In genomic region chr19:41835407-41835806, GRCm38 (mm10) we compare ENCODE assay signal across 11 mouse cellular contexts. TPM values are rescaled to one million over a fixed set of nuclear protein-coding genes. Genes with fewer than 3 reads are reported as not detected.
DNase-seq lines count a peak whose midpoint lies in the region; ATAC-seq and TF ChIP-seq lines count a peak whose summit lies in the region.
"Had no signal": no experiment of that assay in that cellular context is flagged by ENCODE, and none has a peak within 500 bp of the region (broad histone marks: within the 10 kb centered on the region; RNA-seq: fewer than 3 reads in every experiment).

No protein-coding gene starts in this region.

- intact Hi-C loops in heart, postnatal 10 days (cut with DNase I): no loop called here
- intact Hi-C loops in gastrocnemius, postnatal 14 days (cut with DNase I; ENCODE audit: low total_unique reads): no loop called here

- WGBS in heart, embryonic 15.5 days: 56% methylated on average over 6 of the region's 6 CpGs
- 32% methylated on average over 6 of the region's 6 CpGs for WGBS in forebrain, embryonic 13.5 days
- WGBS in midbrain, embryonic 11.5 days: 51% methylated on average over 6 of the region's 6 CpGs

- TF ChIP-seq CTCF in G1E (IDR thresholded peaks at IDR 0.05; ENCODE audit: low read depth, low read length): no peak

- no peaks in the 10 kb centered on the region for H3K36me3 ChIP-seq in heart, embryonic 15.5 days
- H3K36me3 ChIP-seq in G1E (replicated peaks): peaks cover 29% of the 10 kb centered on the region
- H3K36me3 ChIP-seq in forebrain, embryonic 13.5 days (ENCODE audit: poor library complexity, severe bottlenecking): no peaks in the 10 kb centered on the region
- H3K36me3 ChIP-seq in midbrain, embryonic 11.5 days (ENCODE audit: control insufficient read depth, insufficient read depth, low read length): no peaks in the 10 kb centered on the region
- H3K36me3 ChIP-seq: embryonic facial prominence, embryonic 15.5 days had no signal

- H3K27me3 ChIP-seq in heart, embryonic 15.5 days: peaks cover 16% of the 10 kb centered on the region
- no peaks in the 10 kb centered on the region for H3K27me3 ChIP-seq in G1E (ENCODE audit: insufficient read depth, low read length)
- H3K27me3 ChIP-seq in forebrain, embryonic 13.5 days: 0 out of 2 replicates have a peak, but pooled peaks cover 5% of the 10 kb centered on the region
- peaks cover 6% of the 10 kb centered on the region; the same call in 1 of the 2 replicates for H3K27me3 ChIP-seq in midbrain, embryonic 11.5 days (ENCODE audit: control insufficient read depth, insufficient read depth, low read length)

- H3K4me2 ChIP-seq in heart, embryonic 15.5 days: peak overlapping the region; percentile 43; the same call in 1 of the 2 replicates
- H3K4me2 ChIP-seq in forebrain, embryonic 13.5 days: peak overlapping the region; percentile 50
- no peak overlapping the region for H3K4me2 ChIP-seq in midbrain, embryonic 11.5 days

- no peak for ATAC-seq in heart, embryonic 15.5 days (replicated peaks; ENCODE audit: insufficient number of reproducible peaks, insufficient read depth, low FRiP score, low read depth)
- ATAC-seq in G1E (ENCODE audit: extremely low read depth, insufficient number of reproducible peaks, low FRiP score, poor library complexity, severe bottlenecking): no peak
- ATAC-seq in forebrain, embryonic 13.5 days: no peak
- ATAC-seq in midbrain, embryonic 11.5 days (ENCODE audit: low FRiP score): no peak

- no peak for DNase-seq in heart, postnatal 10 days
- DNase-seq in G1E (ENCODE audit: low spot score): no peak
- DNase-seq in midbrain, embryonic 11.5 days (ENCODE audit: low spot score, missing footprints): peak; percentile 72
- no peak for DNase-seq in lung, postnatal 36 days
- no peak for DNase-seq in c-Kit-positive CD71-positive TER-119-positive erythroid progenitor cells, embryonic 14.5 days (ENCODE audit: low spot score)
- no peak for DNase-seq in gastrocnemius, postnatal 14 days
- DNase-seq: cerebellum, adult 9-10 months; kidney, adult 18-20 months had no signal

- H3K9ac ChIP-seq in heart, embryonic 15.5 days: no peak overlapping the region
- H3K9ac ChIP-seq in forebrain, embryonic 13.5 days: peak overlapping the region; percentile 46; the same call in 1 of the 2 replicates
- no peak overlapping the region; the same call in 1 of the 2 replicates for H3K9ac ChIP-seq in midbrain, embryonic 11.5 days (ENCODE audit: low read length)
- H3K9ac ChIP-seq: embryonic facial prominence, embryonic 15.5 days had no signal

- H3K27ac ChIP-seq in heart, embryonic 15.5 days: no peak overlapping the region
- peak overlapping the region; percentile 83 for H3K27ac ChIP-seq in forebrain, embryonic 13.5 days
- no peak overlapping the region for H3K27ac ChIP-seq in midbrain, embryonic 11.5 days (ENCODE audit: low read depth, low read length)
- H3K27ac ChIP-seq: embryonic facial prominence, embryonic 15.5 days had no signal

- peaks cover 31% of the 10 kb centered on the region for H3K4me1 ChIP-seq in heart, embryonic 15.5 days (replicated peaks)
- peaks cover 89% of the 10 kb centered on the region for H3K4me1 ChIP-seq in G1E (ENCODE audit: insufficient read depth, low read depth, low read length)
- peaks cover 52% of the 10 kb centered on the region for H3K4me1 ChIP-seq in forebrain, embryonic 13.5 days
- H3K4me1 ChIP-seq in midbrain, embryonic 11.5 days (ENCODE audit: control insufficient read depth, insufficient read depth, low read length): peaks cover 23% of the 10 kb centered on the region

- H3K9me3 ChIP-seq in heart, embryonic 15.5 days (replicated peaks): no peaks in the 10 kb centered on the region
- H3K9me3 ChIP-seq in G1E (replicated peaks): no peaks in the 10 kb centered on the region
- no peaks in the 10 kb centered on the region for H3K9me3 ChIP-seq in forebrain, embryonic 13.5 days (replicated peaks)
- H3K9me3 ChIP-seq in midbrain, embryonic 11.5 days (ENCODE audit: control insufficient read depth, low read length): no peaks in the 10 kb centered on the region
- H3K9me3 ChIP-seq: embryonic facial prominence, embryonic 15.5 days had no signal

- H3K4me3 ChIP-seq in heart, embryonic 15.5 days: no peak overlapping the region
- H3K4me3 ChIP-seq in G1E (ENCODE audit: low read depth, low read length): peak overlapping the region; percentile 57; the same call in 1 of the 2 replicates
- H3K4me3 ChIP-seq in forebrain, embryonic 13.5 days: no peak overlapping the region
- no peak overlapping the region for H3K4me3 ChIP-seq in midbrain, embryonic 11.5 days (ENCODE audit: low read depth, low read length)
- H3K4me3 ChIP-seq: embryonic facial prominence, embryonic 15.5 days had no signal

RNA-seq across cellular contexts. Expression of gene Frat1, which starts 5.6 kb away (rescaled TPM):
- 2.1 and 2.6 TPM in 2 replicates for polyA plus RNA-seq in heart, embryonic 15.5 days (2015; fragmentation: Nextera tagmentation; extraction: Ambion mirVana)
- 1 to 10 TPM; 2.2 to 3.8 TPM for total RNA-seq in heart, postnatal 10 days (2021)
- total RNA-seq in G1E (2014; fragmentation: Nextera tagmentation) (11.4 and 13.5 TPM in 2 replicates), G1E (2017) (17.9 and 19.8 TPM in 2 replicates)
- 41.1 and 52.6 TPM in 2 replicates for polyA plus RNA-seq in G1E (2012)
- 25.7 and 27.3 TPM in 2 replicates for polyA plus RNA-seq in forebrain, embryonic 13.5 days (2015; fragmentation: Nextera tagmentation; extraction: Ambion mirVana)
- 9.7 and 10.1 TPM in 2 replicates for polyA plus RNA-seq in midbrain, embryonic 11.5 days (2014; fragmentation: Nextera tagmentation; extraction: Ambion mirVana)
- total RNA-seq in gastrocnemius, postnatal 14 days (2021): 1 to 10 TPM; 4.9 to 7.2 TPM

RNA-seq across cellular contexts. Expression of gene Frat2, which starts 12.5 kb away (rescaled TPM):
- 2.2 and 3.5 TPM in 2 replicates for polyA plus RNA-seq in heart, embryonic 15.5 days (2015; fragmentation: Nextera tagmentation; extraction: Ambion mirVana)
- 1 to 10 TPM; 4.7 to 6.9 TPM for total RNA-seq in heart, postnatal 10 days (2021)
- total RNA-seq in G1E (2014; fragmentation: Nextera tagmentation) (15.3 and 17.8 TPM in 2 replicates), G1E (2017) (23.4 and 30.4 TPM in 2 replicates)
- 42.6 and 60.2 TPM in 2 replicates for polyA plus RNA-seq in G1E (2012)
- polyA plus RNA-seq in forebrain, embryonic 13.5 days (2015; fragmentation: Nextera tagmentation; extraction: Ambion mirVana): 10.4 and 12.4 TPM in 2 replicates
- polyA plus RNA-seq in midbrain, embryonic 11.5 days (2014; fragmentation: Nextera tagmentation; extraction: Ambion mirVana): 6.6 and 7.2 TPM in 2 replicates
- total RNA-seq in gastrocnemius, postnatal 14 days (2021): 10 to 100 TPM; 19.9 to 28.3 TPM

RNA-seq across cellular contexts. Expression of gene Arhgap19, which starts 33.6 kb away (rescaled TPM):
- polyA plus RNA-seq in heart, embryonic 15.5 days (2015; fragmentation: Nextera tagmentation; extraction: Ambion mirVana): 9.3 and 12.8 TPM in 2 replicates
- total RNA-seq in heart, postnatal 10 days (2021): 1 to 10 TPM; 4.6 to 4.9 TPM
- total RNA-seq in G1E (2014; fragmentation: Nextera tagmentation) (66.1 and 95.6 TPM in 2 replicates), G1E (2017) (41.0 and 46.9 TPM in 2 replicates)
- 6.9 and 9.0 TPM in 2 replicates for polyA plus RNA-seq in G1E (2012)
- 20.4 and 21.5 TPM in 2 replicates for polyA plus RNA-seq in forebrain, embryonic 13.5 days (2015; fragmentation: Nextera tagmentation; extraction: Ambion mirVana)
- 36.6 and 38.8 TPM in 2 replicates for polyA plus RNA-seq in midbrain, embryonic 11.5 days (2014; fragmentation: Nextera tagmentation; extraction: Ambion mirVana)
- 1 to 10 TPM; 6.8 to 9.9 TPM for total RNA-seq in gastrocnemius, postnatal 14 days (2021)
